Mouse (Mus musculus) ES-E14 (cell line): ENCODE measurements around the gene Hmgcl. TPM values are rescaled to one million over a fixed set of nuclear protein-coding genes. Genes with fewer than 3 reads are reported as not detected.

Experiments used
- DNase-seq: peaks from one replicate; pipeline ENCODE4 v3.0.0-alpha.2; 2013; ENCODE audit warnings: low read depth, low spot score
- H3K27ac ChIP-seq: 2 replicates; pipeline ENCODE4 v1.5.1; 2012; ENCODE audit warnings: low read depth, mild to moderate bottlenecking, low read length, moderate library complexity, mixed read lengths; ENCODE audit not compliant: poor library complexity, insufficient read depth, severe bottlenecking
- H3K36me3 ChIP-seq: 2 replicates; pipeline ENCODE4 v1.6.1; 2012; ENCODE audit warnings: mild to moderate bottlenecking, low read length, moderate library complexity, mixed read lengths; ENCODE audit not compliant: control insufficient read depth, poor library complexity, insufficient read depth, severe bottlenecking
- H3K4me1 ChIP-seq, 2 experiments: fragments of 150-350 bp in 1 of 2; sonication (generic) in 1 of 2; 2 replicates each; pipeline ENCODE4 v1.6.1; 2012; ENCODE audit warnings: low read length in 2 of 2, mild to moderate bottlenecking in 1 of 2, mixed read lengths in 1 of 2; ENCODE audit not compliant: control insufficient read depth in 2 of 2, insufficient read depth in 2 of 2, poor library complexity in 1 of 2
- H3K4me3 ChIP-seq, 2 experiments: fragments of 150-350 bp in 1 of 2; sonication (generic) in 1 of 2; 2 replicates each; pipeline ENCODE4 v1.5.1; 2012; ENCODE audit warnings: low read length in 2 of 2, low read depth in 1 of 2, mild to moderate bottlenecking in 1 of 2, mixed read lengths in 1 of 2; ENCODE audit not compliant: insufficient read depth in 1 of 2, poor library complexity in 1 of 2, severe bottlenecking in 1 of 2
- H3K9ac ChIP-seq: 2 replicates; pipeline ENCODE4 v1.6.1; 2012; ENCODE audit warnings: low read depth, mild to moderate bottlenecking, low read length, mixed read lengths; ENCODE audit not compliant: poor library complexity, insufficient read depth, severe bottlenecking
- H3K9me3 ChIP-seq: fragments of 150-350 bp; sonication (generic); 2 replicates; pipeline ENCODE4 v1.6.1; 2012; ENCODE audit warnings: low read depth, mild to moderate bottlenecking, low read length; ENCODE audit not compliant: control insufficient read depth, insufficient read depth
- CHD2 ChIP-seq: IDR thresholded peaks from 2 replicates; pipeline ENCODE4 v1.6.1; 2014; ENCODE audit warnings: mild to moderate bottlenecking, low read depth, low read length, inconsistent platforms
- HCFC1 ChIP-seq: IDR thresholded peaks from 2 replicates; pipeline ENCODE4 v1.6.1; 2012; ENCODE audit warnings: low read length, inconsistent platforms, borderline replicate concordance; ENCODE audit not compliant: insufficient read depth
- MAFK ChIP-seq: IDR thresholded peaks from 2 replicates; pipeline ENCODE4 v1.6.1; 2014; ENCODE audit warnings: mild to moderate bottlenecking, low read depth, low read length, inconsistent platforms; ENCODE audit not compliant: insufficient read depth
- ZC3H11A ChIP-seq: IDR thresholded peaks from 2 replicates; pipeline ENCODE4 v1.6.1; 2012; ENCODE audit warnings: low read depth, mild to moderate bottlenecking, inconsistent platforms, low read length, borderline replicate concordance
- ZNF384 ChIP-seq: IDR thresholded peaks from 2 replicates; pipeline ENCODE4 v1.6.1; 2012; ENCODE audit warnings: low read depth, low read length, inconsistent platforms
- in situ Hi-C, 2 experiments: fragments of 600-800 bp; cut with MboI; formaldehyde crosslinking; loops; one replicate each; pipeline ENCODE4 v1.15.1; 2025; ENCODE audit warnings: low sequenced_read_pairs in 2 of 2, inconsistent platforms in 1 of 2; ENCODE audit not compliant: unreplicated experiment in 2 of 2
- total RNA-seq: library from RNA; depleted of rRNA; stranded (reverse); fragments of 300-350 nt; gene quantifications from 2 replicates; pipeline ENCODE4 v1.2.3, GENCODE M21; 2012

The Hmgcl gene
- total RNA-seq, 1 experiment: 15.6 TPM

DNA sequence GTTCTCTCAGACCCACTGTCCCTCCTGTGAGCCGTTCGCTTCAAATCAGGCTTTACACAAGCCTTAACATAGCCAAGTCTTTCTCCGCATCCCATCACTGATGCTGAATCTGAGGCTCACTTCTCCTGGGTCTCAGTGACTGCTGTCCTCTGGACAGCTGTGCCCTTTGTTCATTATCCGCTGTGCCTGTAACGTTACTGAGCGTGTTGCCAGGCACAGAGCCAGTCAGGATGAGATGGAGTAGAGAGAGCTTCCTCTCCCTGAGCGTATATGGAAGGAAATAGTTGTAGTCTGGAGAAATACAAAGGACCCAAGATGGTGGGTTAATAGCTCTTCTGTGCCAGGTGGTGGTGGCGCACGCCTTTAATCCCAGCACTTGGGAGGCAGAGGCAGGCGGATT lies 3.2 kb downstream of the Hmgcl start:
- Histone ChIP-seq H3K4me3 (no peak overlapping the region), H3K27ac (no peak overlapping the region), H3K4me1 (peaks cover 0 to 6% of the 10 kb centered on the region in 2 experiments; a peak in 2 of 4 replicates), H3K9me3 (no peaks in the 10 kb centered on the region), H3K36me3 (no peaks in the 10 kb centered on the region), H3K9ac (no peak overlapping the region)
- TF ChIP-seq ZC3H11A: no peak
- TF ChIP-seq MAFK: no peak
- no peak for TF ChIP-seq CHD2
- no peak for TF ChIP-seq ZNF384
- TF ChIP-seq HCFC1: no peak
- in situ Hi-C loops: no loop called here
- DNase-seq: no peak

DNA sequence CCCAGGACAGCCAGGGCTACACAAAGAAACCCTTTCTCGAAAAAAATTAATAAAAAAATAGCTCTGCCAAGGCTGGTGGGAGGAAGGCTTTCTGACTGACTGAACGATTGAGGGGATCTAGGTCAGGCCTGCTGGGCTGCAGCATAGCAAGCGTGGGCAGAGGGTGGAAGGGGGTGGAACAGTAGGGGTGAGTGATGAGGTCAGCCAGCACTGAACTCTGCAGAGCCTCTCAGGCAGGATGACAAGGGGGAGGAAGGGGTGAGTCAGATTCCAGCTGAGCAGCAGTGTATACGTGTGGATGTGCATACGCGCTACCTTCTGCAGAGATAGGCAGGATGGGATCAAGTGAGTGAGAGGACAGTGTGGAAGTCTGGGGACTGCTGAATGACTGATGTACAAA lies 3.7 kb downstream of the Hmgcl start:
- in situ Hi-C loops: no loop called here
- no peak overlapping the region for H3K9ac ChIP-seq
- no peaks in the 10 kb centered on the region; the same call in 1 of the 2 replicates for H3K36me3 ChIP-seq
- H3K9me3 ChIP-seq: no peaks in the 10 kb centered on the region
- no peak overlapping the region for H3K4me3 ChIP-seq
- TF ChIP-seq HCFC1 (no peak), CHD2 (no peak), ZC3H11A (no peak), MAFK (no peak), ZNF384 (no peak)
- no peak for DNase-seq
- H3K4me1 ChIP-seq: peaks cover 0 to 6% of the 10 kb centered on the region in 2 experiments; a peak in 2 of 4 replicates
- no peak overlapping the region for H3K27ac ChIP-seq

DNA sequence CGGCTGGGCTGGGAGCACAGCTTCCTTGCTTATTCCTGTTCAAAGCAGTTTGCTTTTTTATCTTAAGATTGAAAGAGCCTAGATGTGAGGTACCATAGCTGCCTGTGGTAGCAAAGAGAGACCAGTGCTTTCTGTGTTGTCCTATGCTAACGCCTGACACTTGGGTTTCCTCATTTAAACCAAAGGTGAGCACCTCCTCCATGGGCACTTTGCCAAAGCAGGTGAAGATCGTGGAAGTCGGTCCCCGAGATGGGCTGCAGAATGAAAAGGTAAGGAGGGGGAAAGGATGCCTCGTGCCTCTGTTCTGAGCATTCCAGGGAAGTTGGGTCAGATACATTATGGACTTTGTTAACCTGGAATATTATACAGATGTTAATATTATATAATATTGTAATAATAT lies 4.1 kb downstream of the Hmgcl start:
- TF ChIP-seq CHD2 (no peak), ZC3H11A (no peak), MAFK (no peak), HCFC1 (no peak), ZNF384 (no peak)
- no peak overlapping the region for H3K4me3 ChIP-seq

DNA sequence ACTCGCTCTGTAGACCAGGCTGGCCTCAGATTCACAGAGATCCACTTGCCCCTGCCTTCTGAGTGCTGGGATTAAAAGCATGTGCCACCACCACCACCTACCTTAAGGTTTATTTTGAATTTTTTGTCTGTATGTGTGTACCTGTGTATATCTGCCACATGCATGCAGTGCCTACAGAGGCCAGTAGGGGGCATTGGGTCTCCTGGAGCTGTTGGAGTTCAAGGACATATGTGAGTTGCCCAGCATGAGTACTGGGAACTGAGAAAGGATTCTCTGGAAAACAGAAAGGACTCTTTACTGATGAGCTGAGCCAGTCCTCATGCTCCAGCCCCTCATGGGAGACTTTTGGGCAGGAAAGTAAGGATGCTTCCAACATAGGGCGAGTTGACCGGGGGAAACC lies 5.3 kb downstream of the Hmgcl start:
- DNase-seq: no peak
- no peak for TF ChIP-seq MAFK
- TF ChIP-seq ZNF384: no peak
- TF ChIP-seq HCFC1: no peak
- no peak for TF ChIP-seq ZC3H11A
- no peak for TF ChIP-seq CHD2
- in situ Hi-C loops: no loop called here
- Histone ChIP-seq H3K4me3 (no peak overlapping the region), H3K27ac (no peak overlapping the region), H3K36me3 (no peaks in the 10 kb centered on the region; the same call in 1 of the 2 replicates), H3K9ac (no peak overlapping the region), H3K4me1 (peaks cover 0 to 6% of the 10 kb centered on the region in 2 experiments; a peak in 2 of 4 replicates), H3K9me3 (no peaks in the 10 kb centered on the region)

More for the DNA sequence above, 4.1 kb downstream of the Hmgcl start:
- Histone ChIP-seq H3K27ac (no peak overlapping the region), H3K9me3 (no peaks in the 10 kb centered on the region), H3K36me3 (no peaks in the 10 kb centered on the region; the same call in 1 of the 2 replicates), H3K4me1 (peaks cover 0 to 6% of the 10 kb centered on the region in 2 experiments; a peak in 2 of 4 replicates), H3K9ac (no peak overlapping the region)
- no peak for DNase-seq
- in situ Hi-C loops: no loop called here
